Mouse (Mus musculus) liver, embryonic 11.5 days (tissue): ENCODE data around the gene H2al1e. TPM values are rescaled to one million over a fixed set of nuclear protein-coding genes. Genes with fewer than 3 reads are reported as not detected.
"Not testable (repeated sequence)": the region's sequence is repeated elsewhere in the genome, so short reads cannot be mapped to it uniquely, and the experiment has no call there.

Experiments
- ATAC-seq: fragments of 200-750 bp; cut with Nextera tagmentation; replicated peaks from 2 replicates; pipeline ENCODE4 v1.8.0; 2017; ENCODE audit warnings: moderate number of reproducible peaks, mild to moderate bottlenecking, moderate TSS enrichment, moderate library complexity; ENCODE audit not compliant: low FRiP score
- DNase-seq: peaks from one replicate; pipeline ENCODE4 v3.0.0-alpha.2; 2017; ENCODE audit warnings: low spot score
- H3K27ac ChIP-seq: fragments of 300-500 bp; sonication (generic); 2 replicates; pipeline ENCODE4 v1.5.1; 2014; ENCODE audit warnings: mild to moderate bottlenecking, low read depth, low read length, control low read depth
- H3K27me3 ChIP-seq: fragments of 300-500 bp; sonication (generic); replicated peaks from 2 replicates; pipeline ENCODE4 v1.6.1; 2014; ENCODE audit warnings: low read length, mixed read lengths; ENCODE audit not compliant: control insufficient read depth, insufficient read depth
- H3K36me3 ChIP-seq: fragments of 300-500 bp; sonication (generic); 2 replicates; pipeline ENCODE4 v1.6.1; 2014; ENCODE audit warnings: mild to moderate bottlenecking, low read length, moderate library complexity, mixed read lengths; ENCODE audit not compliant: control insufficient read depth, insufficient read depth
- H3K4me1 ChIP-seq: fragments of 300-500 bp; sonication (generic); replicated peaks from 2 replicates; pipeline ENCODE4 v1.6.1; 2014; ENCODE audit warnings: low read length, mixed read lengths; ENCODE audit not compliant: control insufficient read depth, insufficient read depth
- H3K4me2 ChIP-seq: fragments of 300-500 bp; sonication (generic); 2 replicates; pipeline ENCODE4 v1.6.1; 2014; ENCODE audit warnings: mild to moderate bottlenecking, control low read depth, moderate library complexity
- H3K4me3 ChIP-seq: fragments of 300-500 bp; sonication (generic); 2 replicates; pipeline ENCODE4 v1.5.1; 2014; ENCODE audit warnings: low read depth, low read length, control low read depth
- H3K9ac ChIP-seq: fragments of 300-500 bp; sonication (generic); 2 replicates; pipeline ENCODE4 v1.6.1; 2014; ENCODE audit warnings: low read depth, low read length, control low read depth
- H3K9me3 ChIP-seq: fragments of 300-500 bp; sonication (generic); 2 replicates; pipeline ENCODE4 v1.6.1; 2016; ENCODE audit warnings: low read length, inconsistent platforms, mixed read lengths; ENCODE audit not compliant: control insufficient read depth
- WGBS: fragments of 180-500 bp; shearing (Covaris S2); extraction: QIAGEN DNeasy Blood & Tissue Kit; methylation state at CpG from one replicate; pipeline ENCODE4 v1.1.7; 2014; 5-methylcytosine and 5-hydroxymethylcytosine counted together
- polyA plus RNA-seq: library from polyadenylated mRNA; unstranded; fragments of >200 nt; fragmentation: Nextera tagmentation; extraction: Ambion mirVana; gene quantifications from 2 replicates; pipeline ENCODE4 v1.2.1, GENCODE M21; 2014

H2al1e gene
- polyA plus RNA-seq, result not detected in 2 replicates

- H3K27ac ChIP-seq, H3K9ac ChIP-seq, H3K36me3 ChIP-seq, ATAC-seq, H3K4me3 ChIP-seq, H3K27me3 ChIP-seq, H3K4me2 ChIP-seq, DNase-seq, H3K9me3 ChIP-seq, H3K4me1 ChIP-seq: not testable (repeated sequence)
- WGBS, result no CpG with 5 or more reads among the region's 3 CpGs
Observed at GRCm38 (mm10) chrX:11311634-11312033, at the start of gene H2al1e. TSS of gene H2al1e (plus strand) at chrX:11311934.

DNA sequence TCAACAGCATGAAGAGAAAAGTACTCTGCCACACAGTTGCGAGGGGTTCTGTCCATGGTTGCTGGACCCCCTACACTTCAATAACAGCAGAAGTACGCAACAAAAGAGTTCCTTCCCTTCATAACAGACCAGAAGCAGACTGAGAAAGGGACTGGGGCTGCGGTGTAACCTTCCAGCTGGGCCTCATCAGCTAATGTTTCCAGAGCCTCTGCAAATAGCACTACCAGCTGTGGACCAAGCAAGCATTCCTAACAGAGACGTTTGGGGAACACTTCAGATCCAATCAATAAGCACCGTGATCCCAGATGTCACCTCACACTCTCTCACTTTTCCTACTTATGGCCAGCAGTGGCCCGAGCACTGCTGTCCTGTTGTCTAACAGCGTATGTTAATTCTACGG lies 46.8 kb upstream of the H2al1e start:
- H3K4me1 ChIP-seq, result no peaks in the 10 kb centered on the region
- no peak overlapping the region for H3K4me2 ChIP-seq
- peaks cover 7% of the 10 kb centered on the region for H3K27me3 ChIP-seq
- H3K9ac ChIP-seq, result no peak overlapping the region
- no peak for DNase-seq
- no peak for ATAC-seq
- no peaks in the 10 kb centered on the region for H3K9me3 ChIP-seq
- no peak overlapping the region for H3K4me3 ChIP-seq
- H3K27ac ChIP-seq, result no peak overlapping the region
- H3K36me3 ChIP-seq, result no peaks in the 10 kb centered on the region
- WGBS, result 79% methylated on average over 8 of the region's 8 CpGs

- H3K36me3 ChIP-seq, result no peaks in the 10 kb centered on the region
- no peak overlapping the region for H3K4me3 ChIP-seq
- H3K27ac ChIP-seq, result no peak overlapping the region
- H3K9ac ChIP-seq, result no peak overlapping the region
- no peaks in the 10 kb centered on the region for H3K9me3 ChIP-seq
- H3K4me1 ChIP-seq, result no peaks in the 10 kb centered on the region
- H3K27me3 ChIP-seq, result peaks cover 7% of the 10 kb centered on the region
- DNase-seq, result no peak
- ATAC-seq, result no peak
- no peak overlapping the region for H3K4me2 ChIP-seq
- 58% methylated on average over 7 of the region's 7 CpGs for WGBS
Observed at GRCm38 (mm10) chrX:11267791-11268190, 43.9 kb upstream of the H2al1e start.

DNA sequence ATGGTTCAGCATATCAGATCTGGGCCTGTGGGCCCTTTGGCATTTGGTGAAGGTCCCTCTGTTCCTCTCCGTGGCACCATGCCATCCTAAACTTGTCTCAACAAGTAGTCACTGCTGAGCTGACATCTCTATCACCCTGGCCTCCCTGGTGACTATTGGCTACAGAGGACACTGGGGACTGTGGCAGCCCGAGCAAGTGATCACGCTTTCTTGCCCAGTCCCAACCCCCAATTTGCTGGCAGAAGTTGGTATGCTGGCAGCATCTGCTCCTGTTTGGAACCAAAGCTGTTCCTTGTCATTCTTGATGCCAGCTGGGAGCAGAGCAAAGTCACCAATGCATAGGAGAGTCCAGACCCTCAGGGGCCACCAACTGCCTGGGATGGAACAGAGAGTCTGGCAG lies 42.7 kb upstream of the H2al1e start:
- Histone ChIP-seq H3K4me2 (no peak overlapping the region), H3K9ac (no peak overlapping the region), H3K4me1 (no peaks in the 10 kb centered on the region), H3K9me3 (no peaks in the 10 kb centered on the region), H3K27ac (no peak overlapping the region), H3K27me3 (peaks cover 7% of the 10 kb centered on the region), H3K4me3 (no peak overlapping the region), H3K36me3 (no peaks in the 10 kb centered on the region)
- no peak for DNase-seq
- no peak for ATAC-seq
- WGBS, result 81% methylated on average over 3 of the region's 3 CpGs

DNA sequence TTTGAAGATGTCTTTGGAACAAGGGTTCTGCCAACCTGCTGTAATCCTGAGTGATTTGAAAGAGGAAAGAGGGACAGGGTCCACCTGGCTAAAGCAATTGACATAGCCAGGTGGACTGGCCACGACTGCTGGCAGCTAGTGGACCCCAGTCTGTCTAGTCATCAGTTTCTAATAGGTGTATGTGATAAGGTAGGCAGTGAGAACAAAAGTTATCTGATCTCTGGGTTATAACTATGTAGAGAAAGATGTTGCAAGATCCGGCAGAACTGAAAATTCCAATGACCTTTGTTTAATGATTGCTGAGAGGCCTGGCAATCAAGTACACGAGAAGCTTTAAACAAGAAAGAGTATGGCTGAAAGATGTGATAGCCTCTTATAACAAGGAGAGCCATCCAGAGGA lies 38.5 kb upstream of the H2al1e start:
- WGBS, result 80% methylated on average over 3 of the region's 3 CpGs

DNA sequence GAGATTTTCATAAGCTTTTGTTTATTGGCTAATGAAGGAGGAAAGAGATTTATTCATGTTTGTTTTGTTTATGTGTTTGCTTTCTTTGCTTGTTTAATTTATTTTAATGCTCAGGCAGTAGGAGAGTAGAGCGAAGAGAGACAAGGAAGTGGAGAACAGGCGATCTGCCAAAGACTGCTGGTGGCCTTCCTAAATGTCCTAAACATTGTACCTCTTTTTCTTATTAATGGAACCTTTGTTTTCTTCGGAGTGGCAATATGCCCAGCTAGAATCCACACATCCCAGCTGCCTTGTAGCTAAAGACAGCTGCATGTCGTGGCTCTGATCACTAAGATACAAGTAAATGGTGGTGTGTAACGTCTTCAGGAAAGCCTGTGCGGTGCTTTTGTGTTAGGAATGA lies 34.7 kb upstream of the H2al1e start:
- H3K9ac ChIP-seq, result no peak overlapping the region
- DNase-seq, result no peak
- H3K36me3 ChIP-seq, result no peaks in the 10 kb centered on the region
- no peak overlapping the region for H3K4me3 ChIP-seq
- WGBS, result 84% methylated on average over 6 of the region's 6 CpGs
- no peaks in the 10 kb centered on the region for H3K4me1 ChIP-seq
- no peak overlapping the region for H3K4me2 ChIP-seq
- H3K27me3 ChIP-seq, result peaks cover 3% of the 10 kb centered on the region; the same call in 1 of the 2 replicates
- no peak overlapping the region for H3K27ac ChIP-seq
- H3K9me3 ChIP-seq, result no peaks in the 10 kb centered on the region
- ATAC-seq, result no peak

More for the DNA sequence above, 38.5 kb upstream of the H2al1e start:
- H3K9me3 ChIP-seq, result no peaks in the 10 kb centered on the region
- H3K27ac ChIP-seq, result no peak overlapping the region
- DNase-seq (no peak), ATAC-seq (no peak)
- no peaks in the 10 kb centered on the region; the same call in 1 of the 2 replicates for H3K27me3 ChIP-seq
- no peaks in the 10 kb centered on the region for H3K4me1 ChIP-seq
- H3K9ac ChIP-seq, result no peak overlapping the region
- H3K4me3 ChIP-seq, result no peak overlapping the region
- H3K36me3 ChIP-seq, result no peaks in the 10 kb centered on the region
- H3K4me2 ChIP-seq, result no peak overlapping the region

DNA sequence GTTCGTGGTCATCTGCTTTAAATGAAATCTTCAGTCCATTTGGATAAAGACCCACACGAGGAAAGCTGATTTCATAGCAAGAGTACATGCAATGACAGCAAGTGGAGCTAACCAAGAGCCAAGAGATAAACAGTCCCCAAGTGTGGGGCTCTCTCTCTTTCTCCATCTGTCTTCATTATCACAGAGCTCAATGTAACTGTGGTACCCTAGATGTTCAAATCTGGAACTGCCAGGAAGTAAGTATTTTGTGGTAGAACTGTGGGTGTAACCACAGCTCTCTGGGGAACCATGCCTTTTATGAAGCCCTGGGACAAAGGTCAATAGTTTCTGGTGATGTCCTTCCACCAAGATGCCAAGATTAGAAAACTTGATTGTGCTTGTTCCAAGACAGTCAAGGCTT lies 31.0 kb upstream of the H2al1e start:
- ATAC-seq (no peak), DNase-seq (no peak)
- H3K9ac ChIP-seq, result no peak overlapping the region
- H3K27ac ChIP-seq, result no peak overlapping the region
- no peaks in the 10 kb centered on the region for H3K36me3 ChIP-seq
- 58% methylated on average over 2 of the region's 2 CpGs for WGBS
- no peaks in the 10 kb centered on the region for H3K4me1 ChIP-seq
- no peaks in the 10 kb centered on the region for H3K9me3 ChIP-seq
- H3K27me3 ChIP-seq, result peaks cover 3% of the 10 kb centered on the region; the same call in 1 of the 2 replicates
- no peak overlapping the region for H3K4me2 ChIP-seq
- H3K4me3 ChIP-seq, result no peak overlapping the region

GRCm38 (mm10) chrX:11288306-11288882 lies 23.3 kb upstream of the H2al1e start:
- ATAC-seq, result no peak
- WGBS, result 66% methylated on average over 14 of the region's 14 CpGs
- no peak overlapping the region for H3K4me2 ChIP-seq
- no peak overlapping the region for H3K4me3 ChIP-seq
- no peak for DNase-seq
- H3K27ac ChIP-seq, result no peak overlapping the region
- H3K27me3 ChIP-seq, result no peaks in the 10 kb centered on the region
- H3K9me3 ChIP-seq, result no peaks in the 10 kb centered on the region
- no peaks in the 10 kb centered on the region for H3K36me3 ChIP-seq
- H3K9ac ChIP-seq, result no peak overlapping the region
- H3K4me1 ChIP-seq, result no peaks in the 10 kb centered on the region

- H3K9me3 ChIP-seq, result no peaks in the 10 kb centered on the region
- DNase-seq, result no peak
- no peaks in the 10 kb centered on the region for H3K4me1 ChIP-seq
- H3K36me3 ChIP-seq, result no peaks in the 10 kb centered on the region
- H3K27me3 ChIP-seq, result no peaks in the 10 kb centered on the region
- no peak for ATAC-seq
- no peak overlapping the region for H3K27ac ChIP-seq
- 62% methylated on average over 4 of the region's 4 CpGs for WGBS
- no peak overlapping the region for H3K9ac ChIP-seq
- H3K4me2 ChIP-seq, result no peak overlapping the region
- H3K4me3 ChIP-seq, result no peak overlapping the region
Observed at GRCm38 (mm10) chrX:11289244-11289643, 22.5 kb upstream of the H2al1e start.
